Mouse (Mus musculus) embryonic facial prominence, embryonic 14.5 days (tissue): ENCODE measurements around the gene Pcbp4. TPM values are rescaled to one million over a fixed set of nuclear protein-coding genes. Genes with fewer than 3 reads are reported as not detected.

Source experiments
- ATAC-seq: fragments of 200-750 bp; cut with Nextera tagmentation; 2 replicates; pipeline ENCODE4 v1.8.0; 2017; ENCODE audit warnings: low read depth, moderate number of reproducible peaks, moderate TSS enrichment
- DNase-seq: peaks from one replicate; pipeline ENCODE4 v3.0.0-alpha.2; 2015; ENCODE audit warnings: low spot score
- H3K27ac ChIP-seq: fragments of 300-500 bp; sonication (generic); replicated peaks from 2 replicates; pipeline ENCODE4 v1.5.1; 2014; ENCODE audit warnings: low read depth, mild to moderate bottlenecking, low read length, moderate library complexity
- H3K27me3 ChIP-seq: fragments of 300-500 bp; sonication (generic); replicated peaks from 2 replicates; pipeline ENCODE4 v1.6.1; 2014; ENCODE audit warnings: low read length; ENCODE audit not compliant: control insufficient read depth, insufficient read depth
- H3K36me3 ChIP-seq: fragments of 300-500 bp; sonication (generic); 2 replicates; pipeline ENCODE4 v1.6.1; 2014; ENCODE audit warnings: low read length, mixed read lengths; ENCODE audit not compliant: control insufficient read depth, insufficient read depth
- H3K4me1 ChIP-seq: fragments of 300-500 bp; sonication (generic); 2 replicates; pipeline ENCODE4 v1.6.1; 2014; ENCODE audit warnings: antibody characterized with exemption, low read length; ENCODE audit not compliant: control insufficient read depth, insufficient read depth
- H3K4me2 ChIP-seq: fragments of 300-500 bp; sonication (generic); 2 replicates; pipeline ENCODE4 v1.6.1; 2014; ENCODE audit warnings: low read depth, mild to moderate bottlenecking, low read length, moderate library complexity, mixed read lengths
- H3K4me3 ChIP-seq: fragments of 300-500 bp; sonication (generic); 2 replicates; pipeline ENCODE4 v1.5.1; 2014; ENCODE audit warnings: low read depth, mild to moderate bottlenecking, low read length
- H3K9ac ChIP-seq: fragments of 300-500 bp; sonication (generic); 2 replicates; pipeline ENCODE4 v1.6.1; 2014; ENCODE audit warnings: low read depth, mild to moderate bottlenecking, low read length, moderate library complexity, mixed read lengths
- H3K9me3 ChIP-seq: fragments of 300-500 bp; sonication (generic); 2 replicates; pipeline ENCODE4 v1.6.1; 2016; ENCODE audit warnings: low read length; ENCODE audit not compliant: control insufficient read depth
- WGBS: fragments of 180-500 bp; shearing (Covaris S2); extraction: QIAGEN DNeasy Blood & Tissue Kit; methylation state at CpG from one replicate; pipeline ENCODE4 v1.1.7; 2014; 5-methylcytosine and 5-hydroxymethylcytosine counted together
- polyA plus RNA-seq: library from polyadenylated mRNA; unstranded; fragments of >200 nt; fragmentation: Nextera tagmentation; extraction: Ambion mirVana; gene quantifications from 2 replicates; pipeline ENCODE4 v1.2.1, GENCODE M21; 2014

Gene Pcbp4
- 90.2 and 101 TPM in 2 replicates for polyA plus RNA-seq

GRCm38 (mm10) chr9:106453271-106454070 lies at the start of gene Pcbp4:
Pcbp4 (plus strand) TSS chr9:106453291.
- H3K4me2 ChIP-seq = peak within 1 kb of the TSS; percentile 92
- no peaks in the 10 kb centered on the region for H3K9me3 ChIP-seq
- peak; percentile 85 for DNase-seq
- ATAC-seq = peak; percentile 66
- 2% methylated on average over 9 of the region's 74 CpGs for WGBS
- no peaks in the 10 kb centered on the region for H3K36me3 ChIP-seq
- H3K27ac ChIP-seq = peak within 1 kb of the TSS; percentile 89
- no peaks in the 10 kb centered on the region for H3K27me3 ChIP-seq
- peak within 1 kb of the TSS; percentile 86 for H3K9ac ChIP-seq
- H3K4me1 ChIP-seq = peaks cover 71% of the 10 kb centered on the region
- H3K4me3 ChIP-seq = peak within 1 kb of the TSS; percentile 74

- ATAC-seq (peak; percentile 38; the same call in 1 of the 2 replicates), DNase-seq (peak; percentile 62)
- Histone ChIP-seq H3K36me3 (no peaks in the 10 kb centered on the region), H3K4me3 (no peak overlapping the region), H3K27me3 (no peaks in the 10 kb centered on the region), H3K9me3 (no peaks in the 10 kb centered on the region), H3K27ac (no peak overlapping the region), H3K4me1 (0 out of 2 replicates have a peak, but pooled peaks cover 6% of the 10 kb centered on the region), H3K4me2 (no peak overlapping the region), H3K9ac (no peak overlapping the region)
- WGBS = 42% methylated on average over 6 of the region's 6 CpGs
Observed at GRCm38 (mm10) chr9:106405275-106405674, 47.8 kb upstream of the Pcbp4 start.

- no peaks in the 10 kb centered on the region for H3K36me3 ChIP-seq
- H3K4me2 ChIP-seq = no peak overlapping the region
- H3K9me3 ChIP-seq = no peaks in the 10 kb centered on the region
- no peak overlapping the region for H3K4me3 ChIP-seq
- no peak for ATAC-seq
- H3K9ac ChIP-seq = no peak overlapping the region
- H3K27ac ChIP-seq = no peak overlapping the region
- DNase-seq = no peak
- H3K4me1 ChIP-seq = 0 out of 2 replicates have a peak, but pooled peaks cover 10% of the 10 kb centered on the region
- WGBS = 56% methylated on average over 8 of the region's 8 CpGs
- H3K27me3 ChIP-seq = no peaks in the 10 kb centered on the region
Observed at GRCm38 (mm10) chr9:106406443-106407078, 46.5 kb upstream of the Pcbp4 start.

- Histone ChIP-seq H3K4me3 (no peak overlapping the region), H3K36me3 (no peaks in the 10 kb centered on the region), H3K9me3 (no peaks in the 10 kb centered on the region), H3K27ac (no peak overlapping the region), H3K4me1 (0 out of 2 replicates have a peak, but pooled peaks cover 7% of the 10 kb centered on the region), H3K9ac (no peak overlapping the region), H3K4me2 (no peak overlapping the region), H3K27me3 (no peaks in the 10 kb centered on the region)
- 95% methylated on average over 4 of the region's 4 CpGs for WGBS
- DNase-seq (no peak), ATAC-seq (no peak)
Observed at GRCm38 (mm10) chr9:106409096-106409495, 44.0 kb upstream of the Pcbp4 start.

- Histone ChIP-seq H3K27ac (no peak overlapping the region), H3K4me1 (0 out of 2 replicates have a peak, but pooled peaks cover 7% of the 10 kb centered on the region), H3K9me3 (no peaks in the 10 kb centered on the region), H3K4me2 (no peak overlapping the region), H3K36me3 (no peaks in the 10 kb centered on the region), H3K4me3 (no peak overlapping the region), H3K27me3 (no peaks in the 10 kb centered on the region), H3K9ac (no peak overlapping the region)
- DNase-seq = no peak
- ATAC-seq = peak; percentile 61; the same call in 1 of the 2 replicates
- WGBS = 80% methylated on average over 2 of the region's 2 CpGs
Observed at GRCm38 (mm10) chr9:106410086-106410650, 42.9 kb upstream of the Pcbp4 start.

GRCm38 (mm10) chr9:106411091-106411594 lies 41.9 kb upstream of the Pcbp4 start:
- Histone ChIP-seq H3K9ac (no peak overlapping the region), H3K4me2 (no peak overlapping the region), H3K27ac (no peak overlapping the region), H3K9me3 (no peaks in the 10 kb centered on the region), H3K36me3 (no peaks in the 10 kb centered on the region), H3K4me1 (0 out of 2 replicates have a peak, but pooled peaks cover 7% of the 10 kb centered on the region), H3K4me3 (no peak overlapping the region), H3K27me3 (no peaks in the 10 kb centered on the region)
- WGBS = 66% methylated on average over 9 of the region's 9 CpGs
- DNase-seq = no peak
- ATAC-seq = no peak

- DNase-seq = no peak
- 74% methylated on average over 6 of the region's 6 CpGs for WGBS
- no peak overlapping the region for H3K4me2 ChIP-seq
- no peaks in the 10 kb centered on the region for H3K9me3 ChIP-seq
- H3K9ac ChIP-seq = no peak overlapping the region
- no peaks in the 10 kb centered on the region for H3K27me3 ChIP-seq
- H3K27ac ChIP-seq = no peak overlapping the region
- H3K4me1 ChIP-seq = 0 out of 2 replicates have a peak, but pooled peaks cover 4% of the 10 kb centered on the region
- no peak for ATAC-seq
- no peak overlapping the region for H3K4me3 ChIP-seq
- no peaks in the 10 kb centered on the region for H3K36me3 ChIP-seq
Observed at GRCm38 (mm10) chr9:106411729-106412128, 41.4 kb upstream of the Pcbp4 start.

GRCm38 (mm10) chr9:106412210-106412609 lies 40.9 kb upstream of the Pcbp4 start:
- Histone ChIP-seq H3K27me3 (no peaks in the 10 kb centered on the region), H3K4me3 (no peak overlapping the region), H3K27ac (no peak overlapping the region), H3K4me2 (no peak overlapping the region), H3K36me3 (no peaks in the 10 kb centered on the region), H3K9ac (no peak overlapping the region), H3K9me3 (no peaks in the 10 kb centered on the region), H3K4me1 (0 out of 2 replicates have a peak, but pooled peaks cover 7% of the 10 kb centered on the region)
- WGBS = 65% methylated on average over 3 of the region's 3 CpGs
- DNase-seq = no peak
- ATAC-seq = no peak
